Mouse (Mus musculus) erythroblast, embryonic 14.5 days (primary cell): ENCODE measurements around the gene Lep. TPM values are rescaled to one million over a fixed set of nuclear protein-coding genes. Genes with fewer than 3 reads are reported as not detected.

Experiments
- H3K27me3 ChIP-seq: 2 replicates; pipeline ENCODE4 v1.6.1; 2012; ENCODE audit warnings: inconsistent platforms; ENCODE audit not compliant: control insufficient read depth
- H3K36me3 ChIP-seq: 2 replicates; pipeline ENCODE4 v1.6.1; 2012; ENCODE audit warnings: mild to moderate bottlenecking, inconsistent platforms; ENCODE audit not compliant: control insufficient read depth
- H3K4me1 ChIP-seq: 2 replicates; pipeline ENCODE4 v1.6.1; 2012; ENCODE audit warnings: inconsistent platforms; ENCODE audit not compliant: control insufficient read depth
- H3K4me3 ChIP-seq: replicated peaks from 2 replicates; pipeline ENCODE3; 2012; ENCODE audit warnings: moderate library complexity, mild to moderate bottlenecking, inconsistent platforms
- H3K9me3 ChIP-seq: 2 replicates; pipeline ENCODE4 v1.6.1; 2012; ENCODE audit warnings: low read length, inconsistent platforms, mixed read lengths; ENCODE audit not compliant: control insufficient read depth
- GATA1 ChIP-seq: IDR thresholded peaks from 2 replicates; pipeline ENCODE4 v1.6.1; 2012; ENCODE audit warnings: low read length, inconsistent platforms, mixed read lengths
- TAL1 ChIP-seq: IDR thresholded peaks from 3 replicates; pipeline ENCODE4 v1.6.1; 2012; ENCODE audit warnings: low read length, inconsistent platforms, mixed read lengths
- polyA plus RNA-seq: library from polyadenylated mRNA; stranded (reverse); fragments of >175 nt; gene quantifications from 2 replicates; pipeline ENCODE4 v1.2.3, GENCODE M21; 2012

Lep gene
- polyA plus RNA-seq, 1 experiment = not detected

GRCm38 (mm10) chr6:29033981-29034646 lies 25.9 kb upstream of the Lep start:
- H3K27me3 ChIP-seq = peaks cover 2% of the 10 kb centered on the region; the same call in 1 of the 2 replicates

DNA sequence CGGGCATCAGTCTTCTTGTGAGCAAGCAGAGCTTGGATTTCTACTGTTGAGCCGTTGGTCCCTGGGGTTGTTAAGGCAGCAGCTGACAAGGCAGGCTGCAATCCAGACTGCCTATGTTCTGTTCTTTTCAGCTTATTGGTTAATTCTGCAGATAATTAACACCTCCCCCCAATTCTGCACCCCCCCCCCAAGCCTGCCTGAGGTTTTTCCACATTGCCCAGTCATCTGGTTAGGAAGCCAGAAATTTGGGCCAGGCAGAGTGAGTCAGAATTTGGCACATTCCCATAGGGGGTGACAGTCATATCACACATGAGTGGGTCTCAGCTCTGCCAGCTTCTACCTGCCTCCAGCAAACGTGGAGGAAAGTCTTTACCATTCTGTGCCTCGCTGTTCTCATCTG lies 23.3 kb upstream of the Lep start:
- no peaks in the 10 kb centered on the region for H3K36me3 ChIP-seq
- H3K4me3 ChIP-seq = no peak overlapping the region
- H3K9me3 ChIP-seq = no peaks in the 10 kb centered on the region
- TF ChIP-seq GATA1 = no peak
- no peak for TF ChIP-seq TAL1
- 0 out of 2 replicates have a peak, but pooled peaks cover 2% of the 10 kb centered on the region for H3K27me3 ChIP-seq
- no peaks in the 10 kb centered on the region for H3K4me1 ChIP-seq

More at GRCm38 (mm10) chr6:29033981-29034646, 25.9 kb upstream of the Lep start:
- no peak for TF ChIP-seq GATA1
- no peak for TF ChIP-seq TAL1
- no peaks in the 10 kb centered on the region for H3K4me1 ChIP-seq
- no peak overlapping the region for H3K4me3 ChIP-seq
- H3K36me3 ChIP-seq = no peaks in the 10 kb centered on the region
- H3K9me3 ChIP-seq = peaks cover 4% of the 10 kb centered on the region

GRCm38 (mm10) chr6:29040266-29040665 lies 19.8 kb upstream of the Lep start:
- H3K4me3 ChIP-seq = no peak overlapping the region

GRCm38 (mm10) chr6:29044029-29044428 lies 16.0 kb upstream of the Lep start:
- TF ChIP-seq GATA1 (no peak), TAL1 (no peak)
- H3K4me3 ChIP-seq = no peak overlapping the region
- peaks cover 3% of the 10 kb centered on the region; the same call in 1 of the 2 replicates for H3K9me3 ChIP-seq
- no peaks in the 10 kb centered on the region for H3K4me1 ChIP-seq
- no peaks in the 10 kb centered on the region for H3K36me3 ChIP-seq
- H3K27me3 ChIP-seq = no peaks in the 10 kb centered on the region

More at GRCm38 (mm10) chr6:29040266-29040665, 19.8 kb upstream of the Lep start:
- peaks cover 3% of the 10 kb centered on the region; the same call in 1 of the 2 replicates for H3K9me3 ChIP-seq
- no peaks in the 10 kb centered on the region for H3K4me1 ChIP-seq
- TF ChIP-seq GATA1 (no peak), TAL1 (no peak)
- H3K36me3 ChIP-seq = no peaks in the 10 kb centered on the region
- H3K27me3 ChIP-seq = 0 out of 2 replicates have a peak, but pooled peaks cover 2% of the 10 kb centered on the region

DNA sequence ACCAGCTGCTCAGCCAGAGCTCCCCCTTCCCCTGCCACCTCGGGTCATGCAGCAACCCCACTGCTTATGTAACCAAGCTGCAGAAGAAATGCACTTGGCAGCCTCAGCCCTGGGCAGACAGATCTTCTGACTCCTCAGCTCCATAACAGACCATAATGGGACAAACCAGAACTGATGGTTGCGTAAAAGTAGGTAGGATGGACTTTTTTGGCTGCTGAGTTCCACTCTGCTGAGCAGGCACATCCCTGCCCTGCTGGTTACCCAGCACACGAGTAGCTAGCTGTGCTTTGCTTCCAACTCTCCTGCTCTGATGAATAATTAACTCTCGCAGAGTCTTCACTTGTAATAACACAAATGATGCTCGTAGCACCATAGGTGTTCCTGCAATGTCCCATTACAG lies 10.1 kb upstream of the Lep start:
- no peaks in the 10 kb centered on the region for H3K27me3 ChIP-seq
- no peaks in the 10 kb centered on the region for H3K36me3 ChIP-seq
- H3K4me3 ChIP-seq = no peak overlapping the region
- H3K4me1 ChIP-seq = no peaks in the 10 kb centered on the region
- H3K9me3 ChIP-seq = no peaks in the 10 kb centered on the region
- TF ChIP-seq GATA1 = no peak
- TF ChIP-seq TAL1 = no peak

- no peaks in the 10 kb centered on the region for H3K27me3 ChIP-seq
Measured at GRCm38 (mm10) chr6:29052188-29052587, 7.8 kb upstream of the Lep start.

GRCm38 (mm10) chr6:29053181-29053580 lies 6.8 kb upstream of the Lep start:
- Histone ChIP-seq H3K36me3 (no peaks in the 10 kb centered on the region), H3K9me3 (no peaks in the 10 kb centered on the region; the same call in 1 of the 2 replicates), H3K27me3 (no peaks in the 10 kb centered on the region), H3K4me3 (no peak overlapping the region), H3K4me1 (no peaks in the 10 kb centered on the region)
- TF ChIP-seq GATA1 (no peak), TAL1 (no peak)

More at GRCm38 (mm10) chr6:29052188-29052587, 7.8 kb upstream of the Lep start:
- H3K9me3 ChIP-seq = no peaks in the 10 kb centered on the region
- TF ChIP-seq TAL1 (no peak), GATA1 (no peak)
- no peaks in the 10 kb centered on the region for H3K36me3 ChIP-seq
- H3K4me1 ChIP-seq = no peaks in the 10 kb centered on the region
- no peak overlapping the region for H3K4me3 ChIP-seq

GRCm38 (mm10) chr6:29056377-29056776 lies 3.6 kb upstream of the Lep start:
- Histone ChIP-seq H3K4me3 (no peak overlapping the region), H3K9me3 (no peaks in the 10 kb centered on the region; the same call in 1 of the 2 replicates), H3K4me1 (no peaks in the 10 kb centered on the region), H3K36me3 (no peaks in the 10 kb centered on the region), H3K27me3 (no peaks in the 10 kb centered on the region)
- TF ChIP-seq TAL1 (no peak), GATA1 (no peak)

DNA sequence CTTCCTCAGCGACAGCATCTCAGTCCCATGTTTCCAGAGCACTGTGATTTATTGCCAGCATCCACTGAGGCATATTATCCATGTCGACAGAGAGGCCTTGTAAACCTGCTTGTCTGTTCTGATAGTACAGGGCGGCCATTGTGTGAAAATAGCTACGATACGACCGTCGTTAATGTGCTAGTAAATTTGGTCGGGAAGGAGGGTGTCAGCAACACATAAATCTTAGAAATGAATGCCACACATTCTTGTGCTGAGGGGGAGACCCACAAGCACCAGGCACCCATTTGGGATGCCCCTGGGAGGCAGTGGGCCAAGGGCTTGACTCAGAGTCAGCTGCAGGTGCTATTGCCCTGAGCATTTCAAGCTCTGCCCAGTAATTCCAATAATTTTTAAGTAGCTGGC lies 6.4 kb downstream of the Lep start:
- Histone ChIP-seq H3K36me3 (no peaks in the 10 kb centered on the region), H3K9me3 (no peaks in the 10 kb centered on the region), H3K27me3 (no peaks in the 10 kb centered on the region), H3K4me3 (no peak overlapping the region), H3K4me1 (no peaks in the 10 kb centered on the region)
- TF ChIP-seq TAL1 = no peak
- no peak for TF ChIP-seq GATA1

GRCm38 (mm10) chr6:29072258-29072657 lies 12.2 kb downstream of the Lep start:
- Histone ChIP-seq H3K4me3 (no peak overlapping the region), H3K27me3 (no peaks in the 10 kb centered on the region), H3K4me1 (no peaks in the 10 kb centered on the region), H3K9me3 (no peaks in the 10 kb centered on the region), H3K36me3 (no peaks in the 10 kb centered on the region)
- TF ChIP-seq GATA1 (no peak), TAL1 (no peak)
